Mouse (Mus musculus): ENCODE measurements around the gene Glp2r. TPM values are rescaled to one million over a fixed set of nuclear protein-coding genes. Genes with fewer than 3 reads are reported as not detected.

Glp2r gene
- total RNA-seq, 1 experiment from 2014 or later: not detected

DNA sequence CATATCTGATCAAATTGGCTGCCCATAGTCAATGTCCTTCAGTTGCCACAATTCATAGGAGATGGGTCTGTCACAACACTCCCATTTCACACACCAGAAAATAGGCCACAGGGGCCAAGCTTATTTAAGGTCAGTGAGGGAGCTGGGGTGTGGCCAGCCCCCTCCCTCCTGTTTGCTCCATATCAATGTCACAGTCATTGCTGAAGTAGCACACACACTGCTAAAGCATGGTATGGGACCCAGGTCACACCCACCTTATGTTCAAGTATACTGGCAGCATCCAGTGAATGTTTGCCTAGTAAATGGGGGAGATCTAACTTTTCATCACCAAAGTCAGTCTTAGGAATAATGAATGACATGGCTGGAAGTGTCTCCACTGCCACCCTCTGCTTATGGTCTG, 42.2 kb downstream of the Glp2r start:
- no peak for DNase-seq

GRCm38 (mm10) chr11:67727095-67727494, 43.9 kb downstream of the Glp2r start:
- DNase-seq: no peak

DNA sequence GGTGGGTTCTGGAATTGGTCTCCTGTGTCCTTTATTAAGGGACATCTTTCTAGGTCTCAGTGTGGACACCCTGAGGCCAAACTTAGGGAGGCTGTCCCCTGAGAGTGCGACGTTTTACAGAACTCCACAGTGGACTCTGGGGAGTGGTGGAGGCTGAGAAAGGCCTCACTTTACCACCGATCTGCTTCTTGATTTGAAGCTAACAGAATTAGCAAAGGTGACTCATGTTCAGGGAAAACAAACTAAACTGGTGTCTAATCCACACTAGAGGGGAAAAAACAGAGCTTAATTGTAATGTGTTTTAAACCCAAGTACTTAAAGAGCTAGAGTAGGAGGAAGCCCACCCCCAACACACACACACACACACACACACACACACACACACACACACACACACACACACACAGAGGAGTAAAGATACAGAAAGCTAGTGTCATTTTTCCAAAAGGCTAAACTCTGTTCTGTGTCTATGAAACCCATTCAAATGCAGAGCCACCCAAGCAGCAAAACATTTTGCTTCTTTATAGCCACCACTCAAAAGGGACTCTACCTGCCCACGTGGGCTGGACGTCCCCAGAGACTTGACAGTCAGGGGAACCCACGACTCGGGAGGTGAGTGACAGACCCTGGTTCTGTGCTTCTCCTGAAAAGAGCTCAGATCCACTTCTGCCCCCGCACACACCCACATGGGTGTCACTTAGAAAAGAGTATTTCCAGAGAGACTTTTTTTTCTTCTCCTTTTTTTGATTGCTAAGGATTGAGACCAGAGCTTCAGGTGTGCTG, 47.5 kb downstream of the Glp2r start:
- DNase-seq: no peak

GRCm38 (mm10) chr11:67722399-67723156, 48.4 kb downstream of the Glp2r start:
- DNase-seq: no peak

DNA sequence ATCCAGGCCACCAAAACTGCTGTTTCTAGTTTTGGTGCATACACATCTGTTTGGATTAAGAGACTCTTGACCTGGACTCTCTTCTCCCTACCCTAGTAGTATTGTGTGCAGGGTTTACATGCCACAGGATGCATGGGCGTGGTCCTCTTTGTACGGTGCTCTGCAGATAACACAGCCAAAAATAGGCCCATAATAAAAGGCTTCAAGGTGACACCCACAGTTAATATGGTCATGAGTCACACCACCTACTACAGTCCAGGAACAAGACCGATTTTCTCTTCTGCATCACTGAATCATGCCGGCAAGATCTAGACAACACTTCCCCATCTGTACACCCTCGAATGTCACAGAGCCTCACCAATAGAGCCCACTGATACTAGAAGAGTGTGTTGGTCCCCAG, 49.5 kb downstream of the Glp2r start:
- no peak for DNase-seq

GRCm38 (mm10) chr11:67715382-67715781, 55.6 kb downstream of the Glp2r start:
- no peak for DNase-seq

GRCm38 (mm10) chr11:67712976-67713375, 58.0 kb downstream of the Glp2r start:
- no peak for DNase-seq

DNA sequence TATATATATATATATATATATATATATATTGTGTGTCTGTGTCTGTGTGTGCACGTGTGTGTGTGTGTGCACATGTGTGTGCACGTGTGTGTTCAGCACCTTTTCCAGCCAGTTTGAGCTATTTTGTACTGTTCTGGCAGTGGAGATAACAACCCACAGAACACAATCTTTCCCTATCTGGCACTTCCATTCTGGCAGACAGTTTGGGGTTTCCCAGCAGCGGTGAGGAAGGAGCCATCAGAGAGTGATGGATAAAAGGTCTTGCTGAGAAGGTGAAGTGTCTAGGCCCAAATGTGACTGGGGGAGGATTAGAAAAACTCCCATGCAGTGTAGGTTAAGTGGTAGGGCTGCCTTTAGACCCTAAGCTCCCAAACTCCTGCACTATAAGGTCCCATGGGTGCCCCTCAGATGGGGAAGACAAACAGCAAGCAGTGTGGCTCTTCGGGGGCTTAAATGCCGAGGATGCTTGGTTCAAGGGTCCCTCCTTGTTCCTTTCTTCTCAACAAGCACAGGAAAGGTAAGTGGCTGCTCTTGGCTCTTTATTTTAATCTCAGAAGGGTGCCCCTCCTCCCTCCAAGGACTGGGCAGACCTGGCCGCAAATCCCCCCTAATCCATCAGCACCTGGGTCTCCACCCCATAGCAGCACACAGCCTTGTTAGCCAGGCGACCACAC, 76.1 kb downstream of the Glp2r start, which contains the start of gene Rcvrn:
Rcvrn (plus strand) TSS at position 624 of the 674 bp plus-strand sequence.
- DNase-seq: no peak

DNA sequence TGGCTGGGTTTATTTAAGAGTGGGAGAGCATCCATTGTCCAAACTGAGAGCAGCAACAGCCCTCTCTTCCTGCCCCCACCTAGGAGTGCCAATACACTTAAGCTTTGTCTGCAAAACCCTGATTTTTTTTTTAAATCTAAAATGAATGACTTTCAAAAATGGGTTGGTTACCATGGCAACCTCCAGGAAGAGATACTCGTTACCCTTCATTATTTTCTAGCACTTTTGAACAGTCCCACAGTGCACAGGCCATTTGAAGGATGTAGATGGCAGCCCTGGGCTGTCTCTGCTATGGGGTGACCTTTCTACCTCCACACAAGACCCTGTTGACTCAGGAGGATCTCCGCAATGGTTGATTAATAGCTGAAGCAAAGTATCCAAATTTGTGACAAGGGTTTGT, 84.8 kb downstream of the Glp2r start:
- no peak for DNase-seq

DNA sequence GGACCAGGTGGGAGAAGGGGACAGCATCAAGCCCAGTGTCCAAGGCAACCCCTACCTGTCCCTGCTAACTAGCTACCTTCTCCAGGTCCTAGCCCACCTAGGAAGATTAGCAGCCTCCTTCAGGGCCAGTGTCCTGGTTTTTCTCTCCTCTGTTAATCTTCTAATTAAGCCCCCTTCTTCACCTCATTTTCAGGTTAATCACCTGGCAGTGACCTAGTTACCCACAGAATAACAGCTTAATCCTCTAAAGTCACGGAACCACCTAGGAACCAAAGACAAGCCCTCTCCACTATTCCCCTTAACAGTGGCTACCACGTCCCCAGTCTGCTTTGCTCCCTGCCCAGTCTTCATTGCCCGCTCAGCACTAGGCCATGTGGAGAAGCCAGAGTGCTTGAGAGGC, 89.1 kb downstream of the Glp2r start:
- no peak for DNase-seq

- DNase-seq: no peak
Measured at GRCm38 (mm10) chr11:67679930-67680329, 91.0 kb downstream of the Glp2r start.

- DNase-seq: no peak
Measured at GRCm38 (mm10) chr11:67679300-67679699, 91.7 kb downstream of the Glp2r start.

GRCm38 (mm10) chr11:67675562-67676540, 95.1 kb downstream of the Glp2r start:
- peak; percentile 68 for DNase-seq

- no peak for DNase-seq
Measured at GRCm38 (mm10) chr11:67672140-67672539, 98.8 kb downstream of the Glp2r start.

DNA sequence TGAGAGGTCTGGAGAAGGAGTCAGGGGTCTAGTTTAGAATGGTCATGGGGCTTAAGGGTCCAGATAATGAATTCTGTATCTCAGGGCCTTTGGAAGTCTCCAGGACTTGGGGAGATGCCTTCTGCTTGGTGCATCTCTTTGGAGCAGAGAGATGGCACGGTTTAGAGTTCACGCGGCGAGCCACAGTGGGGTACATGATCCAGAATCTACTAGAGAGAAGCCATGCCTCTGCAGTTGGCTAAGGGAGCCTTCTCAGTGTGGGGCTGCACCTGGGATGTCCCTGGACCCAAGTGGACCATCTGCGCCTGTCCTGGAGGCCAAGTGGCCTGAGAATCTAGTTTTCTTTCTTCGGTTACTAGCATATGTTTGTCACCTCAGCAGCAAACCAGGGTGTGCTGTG, 100.9 kb downstream of the Glp2r start:
- DNase-seq: no peak

DNA sequence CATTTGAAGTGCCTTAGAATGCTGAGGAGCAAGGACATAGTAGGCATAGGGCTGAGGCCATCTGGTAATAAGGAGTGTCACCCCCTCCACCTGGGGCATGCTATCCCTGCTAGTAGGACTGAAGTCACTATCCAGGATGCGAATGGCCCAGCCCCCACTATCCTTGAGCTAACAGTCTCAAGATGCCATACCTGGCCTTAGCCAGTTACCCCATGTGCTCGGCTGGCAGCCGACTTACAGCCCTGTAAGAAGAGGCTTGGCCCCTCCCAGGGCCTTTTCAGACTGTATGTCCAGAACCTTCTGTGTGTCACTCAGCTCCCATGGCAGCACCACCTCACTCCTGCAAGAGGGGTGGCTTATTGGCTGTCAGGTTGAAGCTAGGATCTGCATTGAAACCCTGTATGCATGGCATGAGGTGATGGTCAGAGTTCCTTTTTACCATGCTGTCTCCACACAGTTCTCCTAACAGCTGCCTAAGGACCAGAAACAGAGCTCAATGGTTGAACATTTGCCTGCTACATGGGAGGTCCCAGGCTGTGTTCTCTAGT, 102.4 kb downstream of the Glp2r start:
- no peak for DNase-seq

DNA sequence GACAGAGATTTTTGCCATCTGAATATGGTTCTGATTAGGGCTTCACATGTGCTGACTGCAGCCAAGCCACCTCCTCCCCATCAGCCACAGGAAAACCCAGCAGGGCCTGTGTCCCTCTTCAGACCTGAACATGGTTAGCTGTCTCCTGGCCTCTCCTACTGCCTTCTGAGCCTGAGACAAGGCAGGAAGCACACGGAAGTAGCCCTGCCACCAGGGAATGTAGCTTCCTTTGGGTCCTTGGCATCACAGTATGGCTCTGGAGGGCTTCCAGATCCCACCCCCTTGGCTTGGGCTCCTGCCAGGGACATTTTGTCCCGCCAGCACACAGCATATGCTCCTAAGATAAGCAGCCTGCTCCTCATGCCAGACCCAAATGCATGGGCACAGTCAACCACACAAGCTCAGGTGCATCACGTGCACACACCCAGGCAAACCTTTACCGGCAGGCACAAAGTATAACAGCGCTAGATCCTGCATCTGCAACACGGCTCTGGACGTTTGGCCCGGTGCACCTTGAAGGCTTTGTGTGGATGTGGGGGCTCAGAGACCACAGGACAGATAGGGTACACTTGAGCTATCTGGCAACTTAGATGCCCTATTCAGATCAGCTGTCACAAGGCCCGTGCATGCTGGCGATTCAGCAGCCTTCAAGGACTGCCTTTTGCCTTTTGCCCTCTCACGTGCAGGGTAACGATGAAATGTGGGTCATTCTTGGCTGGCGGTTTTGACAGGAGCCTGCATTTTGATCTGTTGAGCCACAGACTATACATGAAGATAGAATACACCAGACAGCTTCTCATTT, 103.2 kb downstream of the Glp2r start:
- DNase-seq: peak; percentile 83

- DNase-seq: no peak
Measured at GRCm38 (mm10) chr11:67666129-67666528, 104.8 kb downstream of the Glp2r start.

DNA sequence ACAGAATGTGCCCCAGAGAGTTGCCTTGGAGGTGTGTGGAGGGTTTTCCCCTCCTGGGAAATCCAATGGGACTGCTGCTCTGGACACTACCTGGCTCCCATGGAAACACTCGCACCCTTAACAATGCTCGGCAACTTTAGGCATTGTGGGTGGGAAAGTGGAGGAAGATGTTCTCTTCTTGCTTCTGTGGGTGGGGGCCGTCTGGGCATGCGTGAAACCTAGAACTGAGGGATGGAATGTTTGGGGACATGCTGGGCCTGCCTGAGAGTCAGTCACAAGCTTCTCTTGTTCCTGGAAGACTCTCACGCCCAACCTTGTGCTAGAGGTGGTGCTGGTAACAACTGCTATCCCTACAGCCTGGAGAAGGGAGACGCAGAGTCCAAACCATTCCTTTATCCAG, 106.0 kb downstream of the Glp2r start:
- DNase-seq: no peak

DNA sequence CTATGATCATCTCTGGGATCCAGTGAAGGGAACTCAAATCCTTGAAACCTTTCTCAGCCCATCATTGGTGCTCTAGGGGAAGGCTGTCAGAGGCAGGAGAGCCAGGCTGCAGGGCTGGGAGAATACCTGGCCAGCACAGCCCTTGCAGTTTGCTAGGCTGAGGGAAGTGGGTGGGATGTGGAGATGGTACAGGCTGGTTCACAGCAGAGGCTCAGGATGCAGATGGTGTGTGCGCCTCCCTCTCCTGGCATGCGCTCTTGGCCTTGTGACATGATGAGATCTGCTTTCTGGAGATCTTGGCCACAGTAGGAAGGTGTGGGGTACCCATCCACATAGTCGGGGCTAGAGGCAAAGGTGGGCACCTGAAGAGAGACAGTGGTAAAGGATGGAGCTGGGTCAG, 106.7 kb downstream of the Glp2r start:
- no peak for DNase-seq

GRCm38 (mm10) chr11:67663437-67663836, 107.5 kb downstream of the Glp2r start:
- no peak for DNase-seq
